Mouse (Mus musculus) G1E (cell line): ENCODE results near the gene Gm49321.

Source experiments
- CTCF ChIP-seq: IDR thresholded peaks from 2 replicates; pipeline ENCODE4 v1.5.1; 2012; ENCODE audit warnings: low read depth, low read length, inconsistent platforms, mixed read lengths
- TAL1 ChIP-seq: conservative IDR thresholded peaks from 2 replicates; pipeline ENCODE4 v1.6.1; 2012; ENCODE audit warnings: low read depth, low read length, inconsistent platforms, mixed read lengths

DNA sequence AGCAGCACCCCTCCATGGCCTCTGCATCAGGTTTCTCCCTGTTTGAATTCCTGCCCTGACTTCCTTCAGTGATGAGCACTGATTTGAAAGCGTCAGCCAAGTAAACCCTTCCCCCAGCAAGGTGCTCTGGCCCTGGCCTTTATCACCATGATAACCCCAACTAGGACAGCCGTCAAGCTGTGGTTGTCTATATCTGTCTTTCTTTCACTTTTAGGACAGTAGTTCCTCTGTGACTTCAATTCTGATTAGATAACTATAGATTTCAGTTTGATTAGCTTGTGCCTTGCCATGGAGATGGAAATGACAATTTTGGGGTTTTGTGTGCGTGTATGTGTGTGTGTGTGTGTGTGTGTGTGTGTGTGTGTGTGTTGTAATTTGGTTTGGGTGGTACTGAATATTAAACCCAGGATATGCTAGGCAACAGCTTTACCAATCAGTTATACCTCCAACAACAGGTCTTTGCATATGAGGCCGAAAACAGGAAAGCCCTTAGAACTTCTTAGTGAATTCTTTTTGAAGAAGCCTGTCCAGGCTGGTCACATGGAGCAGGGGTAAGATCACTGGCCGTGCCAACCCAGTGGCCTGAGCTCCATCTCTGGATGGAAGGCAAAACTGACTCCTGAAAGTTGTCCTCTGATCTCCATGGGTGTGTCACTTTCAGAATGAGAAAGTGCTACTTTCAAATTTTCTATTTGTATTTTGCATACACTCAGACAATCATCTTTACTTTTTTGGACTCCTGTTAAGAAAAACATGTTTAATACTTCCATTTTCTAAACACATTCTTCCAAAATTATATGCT is 33.1 kb upstream of the Gm49321 start:
- TF ChIP-seq CTCF: no peak
- no peak for TF ChIP-seq TAL1
